Mouse (Mus musculus): ENCODE data around the gene Mrps18c.

The Mrps18c gene

DNA sequence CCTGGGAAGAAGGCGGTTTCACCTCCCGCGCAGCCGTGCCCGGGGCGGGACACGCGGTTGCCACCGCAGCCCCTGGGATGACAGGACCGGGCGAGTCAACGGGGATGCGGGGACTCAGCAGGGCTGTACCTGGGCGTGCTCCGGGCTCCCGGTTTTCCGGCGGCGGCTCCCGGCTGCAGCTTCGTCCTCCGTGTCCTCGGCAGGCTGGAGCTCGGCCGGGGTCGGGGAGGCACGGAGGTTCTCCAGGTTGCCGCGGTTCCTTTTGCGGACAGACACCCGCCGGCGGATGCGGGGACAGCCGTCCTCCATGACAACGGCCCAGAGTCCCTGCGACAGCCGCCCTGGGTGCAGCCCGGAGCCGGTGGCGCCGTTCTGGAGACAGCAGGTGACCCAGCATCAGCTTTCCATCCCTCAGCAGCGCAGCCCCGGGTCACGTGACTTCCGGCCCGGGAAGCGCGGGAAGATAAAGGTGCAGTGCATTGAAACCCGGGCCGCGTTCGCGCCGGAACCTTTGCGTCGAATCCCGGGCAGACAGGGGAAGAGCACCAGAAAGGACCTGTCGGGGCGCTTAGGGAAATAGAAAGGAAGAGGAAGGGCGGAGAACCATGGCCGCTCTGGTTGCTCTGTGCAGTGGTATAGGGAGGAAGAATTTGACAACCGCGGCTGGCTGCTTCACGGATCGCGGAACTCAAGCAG, at the start of gene Mrps18c, which contains the start of gene Helq:
Mrps18c (plus strand) TSS at position 463 of the 696 bp plus-strand sequence.
Helq (minus strand) TSS at position 434 of the 696 bp plus-strand sequence.
- peak; percentile 96 to 97 for DNase-seq (ENCODE audit: low spot score in 2 of 2)

GRCm38 (mm10) chr5:100750617-100751255, 47.7 kb upstream of the Mrps18c start:
- DNase-seq (ENCODE audit: low spot score in 2 of 2), result no peak

- DNase-seq (ENCODE audit: low spot score in 2 of 2), result no peak
Observed at GRCm38 (mm10) chr5:100751655-100752054, 46.8 kb upstream of the Mrps18c start.

GRCm38 (mm10) chr5:100753407-100753806, 45.0 kb upstream of the Mrps18c start:
- no peak for DNase-seq (ENCODE audit: low spot score in 2 of 2)

GRCm38 (mm10) chr5:100758121-100758520, 40.3 kb upstream of the Mrps18c start:
- no peak for DNase-seq (ENCODE audit: low spot score in 2 of 2)

DNA sequence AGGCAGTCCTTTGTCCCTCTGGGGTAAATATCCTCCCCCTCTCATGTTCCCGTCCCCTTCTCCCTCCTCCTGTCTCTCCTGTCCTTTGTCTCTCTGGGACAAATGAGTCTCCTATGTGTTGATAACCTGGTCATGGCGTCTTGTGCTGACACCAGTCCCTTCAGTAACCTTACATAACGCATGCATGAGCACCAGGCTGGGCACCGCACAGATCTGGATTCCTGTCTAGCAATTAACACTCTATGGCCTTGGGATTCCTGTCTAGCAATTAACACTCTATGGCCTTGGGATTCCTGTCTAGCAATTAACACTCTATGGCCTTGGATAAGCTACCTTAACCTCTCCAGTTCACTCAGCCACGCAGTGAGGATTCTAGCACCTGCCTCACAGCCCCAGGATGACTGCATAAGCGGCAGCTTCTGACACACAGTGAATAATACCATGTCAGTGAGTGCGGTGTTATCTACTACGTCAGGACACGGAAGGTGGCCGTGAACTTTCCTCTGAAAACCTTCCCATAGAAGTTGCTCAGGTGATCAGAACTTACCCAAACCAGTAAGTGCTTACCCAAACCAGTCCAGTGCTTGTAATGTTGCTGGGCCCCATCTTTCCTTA, 38.3 kb upstream of the Mrps18c start:
- no peak for DNase-seq (ENCODE audit: low spot score in 2 of 2)

- DNase-seq (ENCODE audit: low spot score in 2 of 2), result no peak
Observed at GRCm38 (mm10) chr5:100761736-100762135, 36.7 kb upstream of the Mrps18c start.

- no peak for DNase-seq (ENCODE audit: low spot score in 2 of 2)
Observed at GRCm38 (mm10) chr5:100766026-100766425, 32.4 kb upstream of the Mrps18c start.

GRCm38 (mm10) chr5:100771575-100771974, 26.9 kb upstream of the Mrps18c start:
- no peak for DNase-seq (ENCODE audit: low spot score in 2 of 2)

DNA sequence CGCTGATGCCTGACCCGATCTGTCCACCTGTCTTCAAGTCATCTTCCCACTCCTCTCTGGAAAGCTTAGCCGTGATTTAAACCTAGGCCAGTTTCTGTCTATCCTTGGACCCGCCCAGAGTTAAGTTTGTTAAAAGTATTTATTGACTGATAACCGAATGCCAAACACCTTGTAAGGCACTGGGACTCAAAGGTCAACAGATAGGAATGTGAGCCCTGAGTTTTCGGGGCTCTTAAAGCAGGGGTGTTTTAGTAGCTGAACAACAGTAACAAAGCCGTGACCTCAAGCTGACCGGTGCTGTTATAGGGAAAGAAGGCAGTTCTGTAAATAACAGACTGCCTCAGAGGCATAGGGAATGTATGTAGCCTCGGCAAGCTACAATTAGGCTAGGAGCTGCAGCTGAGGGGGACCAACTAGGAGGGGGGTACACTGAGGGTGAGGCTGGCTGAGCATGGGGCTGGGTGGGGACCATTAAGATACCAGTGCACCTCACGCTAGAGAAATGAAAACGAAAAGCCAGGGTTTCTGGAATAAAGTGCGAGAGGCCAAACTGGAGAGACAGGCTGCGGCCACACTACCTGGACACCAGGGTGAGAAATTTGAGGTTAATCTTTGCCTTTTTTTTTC, 22.5 kb upstream of the Mrps18c start:
- DNase-seq (ENCODE audit: low spot score in 2 of 2), result no peak

DNA sequence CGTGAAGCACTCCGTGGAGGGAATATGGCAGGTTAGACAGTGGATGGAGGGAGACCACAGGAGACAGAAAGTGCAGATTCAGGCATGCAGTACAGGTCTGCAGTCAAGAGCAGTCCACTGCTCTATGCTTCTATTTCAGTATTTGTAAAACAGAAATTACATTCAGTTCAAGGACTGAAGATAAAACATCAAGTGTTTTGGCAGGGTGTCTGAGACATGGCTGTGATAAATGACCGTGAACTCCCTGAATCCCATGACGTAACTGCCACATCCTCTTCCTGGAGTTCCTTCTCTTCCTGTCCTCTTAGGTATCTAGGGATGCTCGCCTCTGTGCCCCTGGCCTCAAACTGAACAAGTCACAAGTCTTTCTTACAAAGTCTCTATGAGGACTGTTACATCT, 21.5 kb upstream of the Mrps18c start:
- DNase-seq (ENCODE audit: low spot score in 2 of 2), result no peak

GRCm38 (mm10) chr5:100779002-100779401, 19.4 kb upstream of the Mrps18c start:
- DNase-seq (ENCODE audit: low spot score in 2 of 2), result no peak

DNA sequence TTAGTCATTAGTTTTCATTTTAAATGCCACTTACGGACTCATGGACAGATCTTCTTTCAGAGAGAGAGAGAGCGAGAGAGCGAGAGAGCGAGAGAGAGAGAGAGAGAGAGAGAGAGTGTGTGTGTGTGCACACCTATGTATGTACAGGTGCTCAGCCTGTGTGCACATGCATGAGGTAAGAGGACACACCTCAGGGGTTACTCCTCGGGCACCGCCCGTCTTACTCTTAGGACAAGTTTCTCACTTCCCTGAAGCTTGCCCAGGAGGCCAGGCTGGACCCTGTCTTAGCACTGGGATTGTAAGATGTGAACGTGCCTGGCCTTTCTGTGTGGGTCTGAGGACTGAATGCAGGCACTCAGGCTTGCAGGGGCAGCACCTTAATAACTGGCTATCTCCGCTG, 10.9 kb upstream of the Mrps18c start:
- no peak for DNase-seq (ENCODE audit: low spot score in 2 of 2)

- DNase-seq (ENCODE audit: low spot score in 2 of 2), result no peak
Observed at GRCm38 (mm10) chr5:100792261-100792660, 6.2 kb upstream of the Mrps18c start.

GRCm38 (mm10) chr5:100794084-100794483, 4.3 kb upstream of the Mrps18c start:
- no peak for DNase-seq (ENCODE audit: low spot score in 2 of 2)

- DNase-seq (ENCODE audit: low spot score in 2 of 2), result no peak
Observed at GRCm38 (mm10) chr5:100818341-100818740, 19.9 kb downstream of the Mrps18c start.

GRCm38 (mm10) chr5:100819568-100820480, 21.4 kb downstream of the Mrps18c start:
- DNase-seq (ENCODE audit: low spot score in 2 of 2), result no peak

GRCm38 (mm10) chr5:100820483-100821184, 22.2 kb downstream of the Mrps18c start, which contains the start of gene Abraxas1:
Gene Abraxas1, minus strand, starts transcription at chr5:100820965.
- DNase-seq (ENCODE audit: low spot score in 2 of 2), result peak; percentile 89 to 91

DNA sequence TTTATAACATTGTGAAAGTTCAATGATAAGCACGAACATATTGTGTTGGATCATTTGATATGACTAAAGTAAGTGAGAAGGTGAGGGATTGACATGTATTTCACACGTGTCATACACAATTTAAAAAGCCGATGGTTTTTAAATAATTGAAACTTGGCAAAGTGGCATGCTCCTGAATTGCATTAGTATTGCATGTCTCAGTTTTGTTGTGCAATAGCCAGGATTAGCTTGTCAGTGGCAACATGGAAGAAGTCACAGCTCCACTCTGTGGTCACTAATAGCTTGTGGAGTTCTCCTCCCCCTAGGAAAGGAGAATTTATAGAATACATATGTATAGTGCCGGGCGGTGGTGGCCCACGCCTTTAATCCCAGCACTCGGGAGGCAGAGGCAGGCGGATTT, 22.9 kb downstream of the Mrps18c start:
- DNase-seq (ENCODE audit: low spot score in 2 of 2), result no peak

DNA sequence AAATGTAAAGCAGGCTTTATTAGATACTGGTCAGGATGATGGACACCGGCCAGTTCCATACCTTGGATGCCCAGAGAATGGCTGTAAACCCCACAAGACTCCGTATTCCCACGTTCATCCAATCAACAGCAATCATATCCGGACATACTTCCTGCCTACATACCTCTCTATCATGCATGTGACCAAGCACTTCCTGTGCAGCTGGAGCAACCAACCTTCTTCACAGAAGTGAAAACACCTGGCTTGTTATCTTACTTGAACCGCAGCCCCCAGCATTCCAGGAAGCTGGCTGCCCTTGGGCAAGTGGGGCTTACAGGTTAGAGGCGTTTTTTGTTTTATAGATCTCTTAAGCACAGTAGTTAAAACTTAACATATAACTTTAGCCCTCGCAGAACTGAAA, 24.4 kb downstream of the Mrps18c start:
- DNase-seq (ENCODE audit: low spot score in 2 of 2), result no peak

DNA sequence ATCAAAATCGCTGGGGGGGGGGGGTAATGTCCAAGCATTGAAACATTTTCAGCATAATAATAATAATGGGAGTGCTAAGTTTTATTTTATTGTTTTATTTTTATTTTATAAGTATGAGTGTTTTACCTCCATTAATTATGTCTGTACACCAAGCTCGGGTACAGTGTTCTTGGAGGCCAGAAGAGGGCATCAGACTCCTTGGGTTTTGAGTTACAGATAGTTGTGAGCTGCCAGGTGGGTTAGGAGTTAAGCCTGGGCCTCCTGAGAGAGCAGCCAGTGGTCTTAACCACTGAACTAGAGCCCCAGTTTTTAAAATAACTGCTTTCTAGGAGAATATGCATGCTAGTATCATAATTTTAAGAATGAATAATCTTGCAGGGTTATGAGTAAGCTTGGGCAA, 27.5 kb downstream of the Mrps18c start:
- DNase-seq (ENCODE audit: low spot score in 2 of 2), result no peak
